Mouse (Mus musculus) testis, adult 2 months (tissue): Measurements from ENCODE around the gene Tmem255b.

Experiments
- CTCF ChIP-seq: fragments of 200-500 bp; IDR thresholded peaks from 2 replicates; pipeline ENCODE4 v1.5.1; 2012; ENCODE audit warnings: low read depth, mild to moderate bottlenecking, inconsistent platforms, low read length, moderate library complexity; ENCODE audit not compliant: control insufficient read depth, insufficient read depth, insufficient replicate concordance
- POLR2A ChIP-seq: fragments of 200-500 bp; IDR thresholded peaks from 2 replicates; pipeline ENCODE4 v1.6.1; 2012; ENCODE audit warnings: low read depth, mild to moderate bottlenecking, inconsistent platforms, low read length, moderate library complexity; ENCODE audit not compliant: control insufficient read depth

- no peak for TF ChIP-seq CTCF
- TF ChIP-seq POLR2A = no peak
Observed at GRCm38 (mm10) chr8:13403517-13403916, 31.5 kb upstream of the Tmem255b start.
